Mouse (Mus musculus): ENCODE measurements at regions not wholly inside any gene's neighbourhood (a gene's known extent, or its start where the extent isn't known, plus 50 kb on each side); places are given as distances from the start of the nearest gene placed in this dataset.

DNA sequence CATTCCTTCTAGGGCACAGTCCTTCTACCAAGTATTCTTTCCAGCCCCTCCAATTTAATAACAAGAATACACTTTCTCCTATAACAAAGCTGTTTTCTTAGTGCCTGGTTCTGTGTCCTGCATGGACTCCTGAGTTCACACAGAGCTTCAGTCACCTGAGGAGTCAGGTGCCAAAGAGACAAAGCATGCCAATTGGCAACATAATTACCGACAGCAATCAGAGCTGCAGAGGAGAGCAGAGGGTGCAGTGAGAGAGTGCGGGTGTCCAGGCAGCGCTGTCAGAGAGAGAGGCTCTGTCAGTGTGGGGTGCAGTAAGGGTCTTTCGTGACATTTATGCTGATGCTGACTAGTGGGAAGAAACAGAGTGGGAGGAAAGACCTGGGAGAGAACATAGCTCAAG is 807.2 kb upstream of the Car8 start:
- no peak for TF ChIP-seq GATA1 (IDR thresholded peaks at IDR 0.05; ENCODE audit: borderline replicate concordance, low read length)
- no peak for TF ChIP-seq FLI1 (IDR thresholded peaks at IDR 0.05; ENCODE audit: low read length)

All from megakaryocyte, embryonic 14.5 days (primary cell).